Mouse (Mus musculus) liver, embryonic 14.5 days (tissue): ENCODE measurements around the gene Kcne1. TPM values are rescaled to one million over a fixed set of nuclear protein-coding genes. Genes with fewer than 3 reads are reported as not detected.

Source experiments
- ATAC-seq: fragments of 200-750 bp; cut with Nextera tagmentation; 2 replicates; pipeline ENCODE4 v1.8.0; 2017; ENCODE audit warnings: moderate number of reproducible peaks, mild to moderate bottlenecking, moderate library complexity; ENCODE audit not compliant: insufficient read depth
- DNase-seq, 3 experiments: peaks; one replicate each; pipeline ENCODE4 v3.0.0-alpha.2; 2012 to 2013; ENCODE audit warnings: low read depth in 3 of 3, low spot score in 3 of 3
- H3K27ac ChIP-seq: fragments of 300-500 bp; sonication (generic); 2 replicates; pipeline ENCODE4 v1.5.1; 2014; ENCODE audit warnings: moderate library complexity, mild to moderate bottlenecking, control low read depth, inconsistent platforms
- H3K27me3 ChIP-seq: fragments of 300-500 bp; sonication (generic); 2 replicates; pipeline ENCODE4 v1.6.1; 2014; ENCODE audit warnings: mild to moderate bottlenecking, low read length, moderate library complexity; ENCODE audit not compliant: control insufficient read depth, insufficient read depth
- H3K36me3 ChIP-seq: fragments of 300-500 bp; sonication (generic); replicated peaks from 2 replicates; pipeline ENCODE4 v1.6.1; 2014; ENCODE audit warnings: low read depth; ENCODE audit not compliant: control insufficient read depth, insufficient read depth
- H3K4me1 ChIP-seq, 2 experiments: fragments of 200-500 bp in 1 of 2; fragments of 300-500 bp in 1 of 2; sonication (generic) in 1 of 2; replicated peaks; 2 replicates each; pipeline ENCODE4 v1.6.1; 2012 to 2014; ENCODE audit warnings: antibody characterized with exemption in 1 of 2, inconsistent platforms in 1 of 2, low read length in 1 of 2; ENCODE audit not compliant: control insufficient read depth in 2 of 2, insufficient read depth in 2 of 2
- H3K4me2 ChIP-seq: fragments of 300-500 bp; sonication (generic); 2 replicates; pipeline ENCODE4 v1.6.1; 2014; ENCODE audit warnings: low read depth, mild to moderate bottlenecking, control low read depth, moderate library complexity
- H3K4me3 ChIP-seq, 2 experiments: fragments of 200-500 bp in 1 of 2; fragments of 300-500 bp in 1 of 2; sonication (generic) in 1 of 2; 2 replicates each; pipeline ENCODE4 v1.5.1; 2012 to 2014; ENCODE audit warnings: low read depth in 2 of 2, low read length in 2 of 2, mild to moderate bottlenecking in 2 of 2, control low read depth in 1 of 2, inconsistent platforms in 1 of 2, moderate library complexity in 1 of 2; ENCODE audit not compliant: insufficient read depth in 1 of 2
- H3K9ac ChIP-seq: fragments of 300-500 bp; sonication (generic); replicated peaks from 2 replicates; pipeline ENCODE4 v1.6.1; 2014; ENCODE audit warnings: mild to moderate bottlenecking, control low read depth, moderate library complexity
- H3K9me3 ChIP-seq: fragments of 300-500 bp; sonication (generic); 2 replicates; pipeline ENCODE4 v1.6.1; 2016; ENCODE audit warnings: low read length, mixed read lengths; ENCODE audit not compliant: control insufficient read depth
- CTCF ChIP-seq: IDR thresholded peaks from 2 replicates; pipeline ENCODE4 v1.5.1; 2016; ENCODE audit warnings: antibody characterized with exemption, low read depth, control low read depth
- EP300 ChIP-seq: IDR thresholded peaks from 2 replicates; pipeline ENCODE4 v1.6.1; 2016; ENCODE audit warnings: antibody characterized with exemption, low read depth
- WGBS: fragments of 180-500 bp; shearing (Covaris S2); extraction: QIAGEN DNeasy Blood & Tissue Kit; methylation state at CpG from one replicate; pipeline ENCODE4 v1.1.7; 2014; ENCODE audit not compliant: insufficient replicate concordance; 5-methylcytosine and 5-hydroxymethylcytosine counted together
- polyA plus RNA-seq, 2 experiments: library from polyadenylated mRNA; depleted of rRNA in 1 of 2; stranded (reverse) in 1 of 2; unstranded in 1 of 2; fragments of >200 nt; fragmentation: Nextera tagmentation in 1 of 2; extraction: Ambion mirVana in 1 of 2; gene quantifications; 2 replicates each; pipeline versions ENCODE4 v1.2.1 to v1.2.3; 2012 to 2014

Gene Kcne1
- not detected in 2 replicates for polyA plus RNA-seq (2012; rRNA removed)
- polyA plus RNA-seq (2014; fragmentation: Nextera tagmentation; extraction: Ambion mirVana), result not detected in 2 replicates

DNA sequence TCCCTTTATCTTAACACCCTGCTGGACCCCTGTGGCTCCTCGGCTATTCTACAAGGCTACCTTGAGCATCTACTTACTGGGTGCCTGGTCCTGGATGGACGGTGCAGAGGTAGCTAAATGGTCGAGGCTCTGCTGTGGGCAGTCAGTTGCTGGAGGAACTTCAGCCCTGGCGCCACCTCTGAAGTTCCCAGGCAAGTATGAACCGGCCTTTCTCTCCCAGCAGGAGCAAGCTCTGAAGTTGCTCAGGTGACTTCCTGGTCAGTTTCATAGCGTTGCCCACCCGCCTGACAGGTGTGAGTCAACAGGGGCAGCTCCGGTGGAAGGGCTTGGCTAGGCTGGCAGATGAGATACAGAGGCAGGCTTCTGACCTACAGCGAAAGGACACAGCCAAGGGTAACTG lies at the start of gene Kcne1:
TSS of gene Kcne1 (minus strand) at position 240 of the 400 bp plus-strand sequence.
- TF ChIP-seq CTCF (no peak), EP300 (no peak)
- Histone ChIP-seq H3K27ac (no peak within 1 kb of the TSS), H3K4me3 (no peak within 1 kb of the TSS), H3K4me2 (no peak within 1 kb of the TSS), H3K27me3 (no peaks in the 10 kb centered on the region), H3K9me3 (no peaks in the 10 kb centered on the region), H3K9ac (no peak within 1 kb of the TSS), H3K36me3 (no peaks in the 10 kb centered on the region), H3K4me1 (no peaks in the 10 kb centered on the region)
- WGBS, result 44% methylated on average over 9 of the region's 9 CpGs
- ATAC-seq (no peak), DNase-seq (no peak)

DNA sequence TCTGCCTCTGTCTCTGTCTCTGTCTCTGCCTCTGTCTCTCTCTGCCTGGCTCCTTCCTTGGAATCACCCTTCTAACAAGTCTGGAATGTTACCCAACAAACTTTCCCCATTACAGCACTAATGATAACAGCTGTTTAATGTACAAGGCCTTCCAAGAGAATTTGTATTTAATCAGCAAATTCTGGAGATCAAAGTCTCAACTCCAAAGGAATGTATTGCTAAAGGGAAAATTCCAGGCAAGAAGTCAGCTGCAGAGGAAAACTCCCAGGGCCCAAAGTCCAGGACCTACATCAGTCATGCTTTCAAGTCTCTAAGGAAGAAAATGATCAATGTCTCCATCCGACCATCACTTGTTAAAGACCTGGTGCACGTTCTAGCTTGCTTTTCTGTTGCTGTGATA lies 48.6 kb upstream of the Kcne1 start:
- DNase-seq, result no peak
- H3K9me3 ChIP-seq, result no peaks in the 10 kb centered on the region
- H3K4me3 ChIP-seq, result no peak overlapping the region
- no peak overlapping the region for H3K4me2 ChIP-seq
- WGBS, result 70% methylated on average over 2 of the region's 2 CpGs
- H3K4me1 ChIP-seq, result no peaks in the 10 kb centered on the region
- H3K36me3 ChIP-seq, result no peaks in the 10 kb centered on the region
- TF ChIP-seq CTCF (no peak), EP300 (no peak)
- H3K27me3 ChIP-seq, result no peaks in the 10 kb centered on the region
- no peak overlapping the region for H3K9ac ChIP-seq
- no peak for ATAC-seq
- H3K27ac ChIP-seq, result no peak overlapping the region

DNA sequence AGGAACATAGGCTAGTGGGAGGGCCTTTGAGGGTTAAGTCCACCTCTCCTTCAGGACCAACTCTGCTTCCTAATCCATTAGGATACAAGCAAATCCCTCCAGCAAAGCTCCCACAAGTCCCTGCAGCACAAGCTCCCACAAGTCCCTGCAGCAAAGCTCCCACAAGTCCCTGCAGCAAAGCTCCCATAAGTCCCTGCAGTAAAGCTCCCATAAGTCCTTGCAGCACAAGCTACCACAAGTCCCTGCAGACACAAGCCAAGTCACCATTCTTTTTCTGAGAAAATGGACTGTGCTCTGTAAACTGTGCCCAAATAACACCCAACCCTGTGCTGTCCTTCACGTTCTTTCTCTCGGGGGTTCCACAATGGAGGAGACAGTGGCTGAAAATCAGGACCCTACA lies 44.9 kb upstream of the Kcne1 start:
- no peak for TF ChIP-seq CTCF
- TF ChIP-seq EP300, result no peak
- Histone ChIP-seq H3K4me2 (no peak overlapping the region), H3K9me3 (no peaks in the 10 kb centered on the region), H3K4me3 (no peak overlapping the region), H3K36me3 (no peaks in the 10 kb centered on the region), H3K9ac (no peak overlapping the region), H3K4me1 (no peaks in the 10 kb centered on the region), H3K27me3 (peaks cover 27% of the 10 kb centered on the region), H3K27ac (no peak overlapping the region)
- 66% methylated on average over 2 of the region's 2 CpGs for WGBS
- ATAC-seq, result no peak
- DNase-seq, result no peak

DNA sequence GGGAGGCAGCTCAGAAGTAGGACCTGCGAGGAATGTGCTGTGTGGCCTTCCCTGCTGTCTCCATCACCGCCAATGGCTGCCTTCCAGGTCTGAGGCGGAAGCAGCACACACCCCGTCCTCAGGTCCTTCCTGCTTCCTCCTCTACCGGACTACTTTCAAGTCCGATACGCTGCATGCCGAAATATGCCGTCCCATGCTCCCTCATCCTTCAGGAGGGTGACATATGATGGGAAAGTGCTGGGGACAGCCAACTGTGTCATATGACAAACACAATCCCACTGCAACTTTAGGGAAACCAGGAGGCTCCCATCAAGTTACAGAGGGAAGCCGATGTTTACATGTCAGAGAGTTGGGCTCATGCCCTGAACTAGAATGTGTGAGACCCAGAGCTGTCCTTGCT lies 43.8 kb upstream of the Kcne1 start:
- H3K27ac ChIP-seq, result no peak overlapping the region
- peaks cover 30% of the 10 kb centered on the region for H3K27me3 ChIP-seq
- TF ChIP-seq CTCF (no peak), EP300 (no peak)
- no peak overlapping the region for H3K9ac ChIP-seq
- ATAC-seq (no peak), DNase-seq (no peak)
- 71% methylated on average over 10 of the region's 10 CpGs for WGBS
- H3K4me2 ChIP-seq, result no peak overlapping the region
- H3K36me3 ChIP-seq, result no peaks in the 10 kb centered on the region
- H3K4me3 ChIP-seq, result no peak overlapping the region
- H3K4me1 ChIP-seq, result no peaks in the 10 kb centered on the region
- H3K9me3 ChIP-seq, result no peaks in the 10 kb centered on the region

DNA sequence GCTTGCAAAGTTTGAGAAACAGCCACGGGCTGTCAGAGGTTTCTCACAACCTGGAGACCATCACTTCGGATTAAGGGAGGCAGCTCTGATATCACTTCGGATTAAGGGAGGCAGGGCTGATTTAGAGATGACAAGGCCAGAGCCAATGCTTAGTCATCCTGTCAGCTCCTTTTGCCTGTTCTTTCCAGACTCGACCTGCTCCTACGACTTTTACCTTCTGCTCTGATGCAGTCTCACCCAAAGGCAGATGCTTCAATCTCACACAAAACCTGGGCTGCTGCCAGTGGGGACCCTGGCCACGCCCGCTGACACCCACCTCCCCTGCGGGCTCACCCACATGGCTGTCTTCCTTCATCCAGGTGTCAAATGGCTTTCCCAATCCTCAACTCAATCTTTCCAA lies 42.9 kb upstream of the Kcne1 start:
- 35% methylated on average over 8 of the region's 8 CpGs for WGBS
- H3K9me3 ChIP-seq, result no peaks in the 10 kb centered on the region

More for the DNA sequence above, 42.9 kb upstream of the Kcne1 start:
- DNase-seq, result no peak
- Histone ChIP-seq H3K27ac (no peak overlapping the region), H3K4me3 (no peak overlapping the region), H3K36me3 (no peaks in the 10 kb centered on the region), H3K9ac (no peak overlapping the region), H3K4me2 (no peak overlapping the region), H3K4me1 (no peaks in the 10 kb centered on the region), H3K27me3 (peaks cover 30% of the 10 kb centered on the region)
- TF ChIP-seq EP300, result no peak
- no peak for TF ChIP-seq CTCF
- no peak for ATAC-seq
